Mouse (Mus musculus): ENCODE data around the gene Dst. TPM values are rescaled to one million over a fixed set of nuclear protein-coding genes. Genes with fewer than 3 reads are reported as not detected.

Dst gene
- polyA plus RNA-seq, 2 experiments, result 4.3 to 5.0 TPM

DNA sequence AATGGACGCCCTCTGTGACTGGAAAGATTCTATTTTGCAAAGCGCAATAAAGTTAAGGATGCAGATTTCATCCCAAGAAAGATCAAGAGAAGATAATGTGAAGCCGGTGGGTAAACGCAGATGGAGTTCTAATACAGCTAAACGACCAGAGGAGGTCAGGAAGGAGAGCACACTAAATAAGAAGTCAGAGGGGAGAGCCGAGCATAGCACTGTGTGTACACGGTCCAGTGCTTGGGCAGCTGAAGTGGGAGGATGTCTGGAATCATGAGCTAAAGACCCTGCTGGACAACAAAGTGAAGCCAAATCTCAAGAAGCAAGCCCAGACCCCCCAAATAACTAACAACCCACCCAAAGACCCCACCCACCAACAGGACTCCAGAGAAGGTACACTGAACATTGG lies 14.9 kb downstream of the Dst start:
- no peaks in the 10 kb centered on the region for H3K27me3 ChIP-seq (ENCODE audit: control insufficient read depth, insufficient read depth, low read length)
- TF ChIP-seq EP300 (IDR thresholded peaks at IDR 0.05; ENCODE audit: low read depth), result no peak
- TF ChIP-seq CTCF (IDR thresholded peaks at IDR 0.05; ENCODE audit: low read depth), result no peak
- no peaks in the 10 kb centered on the region for H3K9me3 ChIP-seq (ENCODE audit: control insufficient read depth, low read length)
- WGBS (ENCODE audit: insufficient replicate concordance), result 58% methylated on average over 7 of the region's 7 CpGs
- DNase-seq (ENCODE audit: low read depth in 3 of 3, low spot score in 3 of 3) (no peak), ATAC-seq (ENCODE audit: insufficient read depth) (no peak)
- no peak overlapping the region for H3K4me3 ChIP-seq (ENCODE audit: insufficient read depth in 1 of 2, low read depth in 2 of 2, low read length in 2 of 2)
- H3K27ac ChIP-seq, result no peak overlapping the region
- peaks cover 0 to 2% of the 10 kb centered on the region in 2 experiments; a peak in 1 of 4 replicates for H3K4me1 ChIP-seq (replicated peaks; ENCODE audit: control insufficient read depth in 2 of 2, insufficient read depth in 2 of 2, low read length in 1 of 2)
- H3K36me3 ChIP-seq (replicated peaks; ENCODE audit: control insufficient read depth, insufficient read depth, low read depth), result no peaks in the 10 kb centered on the region
- H3K9ac ChIP-seq (replicated peaks), result no peak overlapping the region
- no peak overlapping the region for H3K4me2 ChIP-seq (ENCODE audit: low read depth)

DNA sequence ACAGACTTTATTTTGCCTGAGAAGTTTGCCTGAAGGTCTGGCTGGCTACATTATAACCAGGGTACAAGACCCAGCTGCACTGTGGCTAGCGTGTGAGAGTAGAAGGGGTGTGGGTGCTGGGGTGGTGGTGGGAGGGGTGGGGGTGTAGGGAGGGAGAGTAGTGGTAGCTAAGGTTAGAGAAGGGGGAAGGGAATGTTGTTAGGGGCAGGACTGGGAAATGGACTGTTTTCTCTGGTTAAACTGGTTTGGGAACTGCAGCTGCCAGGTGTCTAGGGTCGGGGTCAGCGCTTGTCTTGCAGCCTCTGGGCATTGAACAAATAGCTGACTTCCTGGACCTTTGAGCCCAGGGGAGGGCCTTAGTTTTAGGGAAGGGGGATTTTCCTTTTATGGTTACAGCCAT lies 17.3 kb downstream of the Dst start:
- H3K9ac ChIP-seq (replicated peaks), result no peak overlapping the region
- H3K36me3 ChIP-seq (replicated peaks; ENCODE audit: control insufficient read depth, insufficient read depth, low read depth), result no peaks in the 10 kb centered on the region
- peaks cover 0 to 2% of the 10 kb centered on the region in 2 experiments; a peak in 1 of 4 replicates for H3K4me1 ChIP-seq (replicated peaks; ENCODE audit: control insufficient read depth in 2 of 2, insufficient read depth in 2 of 2, low read length in 1 of 2)
- H3K27me3 ChIP-seq (ENCODE audit: control insufficient read depth, insufficient read depth, low read length), result no peaks in the 10 kb centered on the region
- no peak for TF ChIP-seq CTCF (IDR thresholded peaks at IDR 0.05; ENCODE audit: low read depth)
- TF ChIP-seq EP300 (IDR thresholded peaks at IDR 0.05; ENCODE audit: low read depth), result no peak
- no peak overlapping the region for H3K4me2 ChIP-seq (ENCODE audit: low read depth)
- peak; percentile 75 for ATAC-seq (ENCODE audit: insufficient read depth)
- DNase-seq (ENCODE audit: low read depth in 3 of 3, low spot score in 3 of 3), result no peak
- no peak overlapping the region for H3K4me3 ChIP-seq (ENCODE audit: insufficient read depth in 1 of 2, low read depth in 2 of 2, low read length in 2 of 2)
- WGBS (ENCODE audit: insufficient replicate concordance), result 53% methylated on average over 3 of the region's 3 CpGs
- no peak overlapping the region for H3K27ac ChIP-seq
- no peaks in the 10 kb centered on the region for H3K9me3 ChIP-seq (ENCODE audit: control insufficient read depth, low read length)

DNA sequence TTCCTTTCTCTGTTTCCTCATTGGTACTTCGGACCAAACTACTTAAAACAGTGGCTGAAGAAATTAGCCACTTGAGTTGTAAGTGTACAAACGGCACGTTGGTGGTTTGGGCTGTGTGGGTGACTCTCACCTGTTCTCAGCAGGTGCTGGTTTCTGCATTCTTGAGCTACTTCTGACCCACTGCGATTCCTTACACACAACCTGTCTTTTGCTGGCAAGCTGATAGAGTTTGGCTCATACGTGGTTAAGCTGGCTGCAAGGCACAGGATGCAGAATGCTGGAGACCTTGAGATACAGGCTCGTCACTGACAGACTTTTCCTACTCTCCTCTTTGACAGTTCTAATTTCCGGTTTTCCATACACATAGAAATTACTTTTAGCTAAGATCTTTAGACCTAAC lies 19.4 kb downstream of the Dst start:
- Histone ChIP-seq H3K4me3 (ENCODE audit: insufficient read depth in 1 of 2, low read depth in 2 of 2, low read length in 2 of 2) (no peak overlapping the region), H3K9ac (replicated peaks) (no peak overlapping the region), H3K27me3 (ENCODE audit: control insufficient read depth, insufficient read depth, low read length) (no peaks in the 10 kb centered on the region), H3K4me1 (replicated peaks; ENCODE audit: control insufficient read depth in 2 of 2, insufficient read depth in 2 of 2, low read length in 1 of 2) (peaks cover 0 to 2% of the 10 kb centered on the region in 2 experiments; a peak in 1 of 4 replicates), H3K9me3 (ENCODE audit: control insufficient read depth, low read length) (no peaks in the 10 kb centered on the region), H3K4me2 (ENCODE audit: low read depth) (no peak overlapping the region), H3K36me3 (replicated peaks; ENCODE audit: control insufficient read depth, insufficient read depth, low read depth) (no peaks in the 10 kb centered on the region), H3K27ac (no peak overlapping the region)
- DNase-seq (ENCODE audit: low read depth in 3 of 3, low spot score in 3 of 3) (no peak), ATAC-seq (ENCODE audit: insufficient read depth) (no peak)
- TF ChIP-seq CTCF (IDR thresholded peaks at IDR 0.05; ENCODE audit: low read depth), result no peak
- 69% methylated on average over 7 of the region's 7 CpGs for WGBS (ENCODE audit: insufficient replicate concordance)

DNA sequence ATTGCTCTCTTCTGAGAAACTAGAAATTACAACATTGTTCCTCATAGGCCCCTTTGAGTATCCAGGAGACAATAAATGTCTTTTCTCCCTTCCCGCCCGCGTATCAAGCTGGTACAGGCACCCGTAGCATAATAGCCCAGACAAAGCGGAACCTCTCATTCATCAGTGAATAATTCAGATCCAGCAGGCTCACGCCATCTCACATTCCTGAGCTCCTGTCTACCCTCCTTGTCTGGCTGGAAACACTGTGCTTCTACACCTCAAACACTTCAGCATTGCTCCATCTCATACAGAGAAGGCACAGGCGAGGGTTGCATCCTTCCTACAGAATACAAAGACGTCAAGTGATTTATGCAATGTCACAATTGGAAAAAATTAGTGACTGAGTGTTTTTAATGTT lies 23.8 kb downstream of the Dst start:
- no peaks in the 10 kb centered on the region for H3K27me3 ChIP-seq (ENCODE audit: control insufficient read depth, insufficient read depth, low read length)
- H3K36me3 ChIP-seq (replicated peaks; ENCODE audit: control insufficient read depth, insufficient read depth, low read depth), result no peaks in the 10 kb centered on the region
- peaks cover 0 to 2% of the 10 kb centered on the region in 2 experiments; a peak in 1 of 4 replicates for H3K4me1 ChIP-seq (replicated peaks; ENCODE audit: control insufficient read depth in 2 of 2, insufficient read depth in 2 of 2, low read length in 1 of 2)
- no peak for TF ChIP-seq EP300 (IDR thresholded peaks at IDR 0.05; ENCODE audit: low read depth)
- no peak for TF ChIP-seq CTCF (IDR thresholded peaks at IDR 0.05; ENCODE audit: low read depth)
- no peak overlapping the region for H3K9ac ChIP-seq (replicated peaks)
- 69% methylated on average over 8 of the region's 8 CpGs for WGBS (ENCODE audit: insufficient replicate concordance)
- ATAC-seq (ENCODE audit: insufficient read depth) (no peak), DNase-seq (ENCODE audit: low read depth in 3 of 3, low spot score in 3 of 3) (no peak)
- H3K9me3 ChIP-seq (ENCODE audit: control insufficient read depth, low read length), result no peaks in the 10 kb centered on the region
- no peak overlapping the region for H3K4me3 ChIP-seq (ENCODE audit: insufficient read depth in 1 of 2, low read depth in 2 of 2, low read length in 2 of 2)
- H3K4me2 ChIP-seq (ENCODE audit: low read depth), result no peak overlapping the region
- H3K27ac ChIP-seq, result no peak overlapping the region

DNA sequence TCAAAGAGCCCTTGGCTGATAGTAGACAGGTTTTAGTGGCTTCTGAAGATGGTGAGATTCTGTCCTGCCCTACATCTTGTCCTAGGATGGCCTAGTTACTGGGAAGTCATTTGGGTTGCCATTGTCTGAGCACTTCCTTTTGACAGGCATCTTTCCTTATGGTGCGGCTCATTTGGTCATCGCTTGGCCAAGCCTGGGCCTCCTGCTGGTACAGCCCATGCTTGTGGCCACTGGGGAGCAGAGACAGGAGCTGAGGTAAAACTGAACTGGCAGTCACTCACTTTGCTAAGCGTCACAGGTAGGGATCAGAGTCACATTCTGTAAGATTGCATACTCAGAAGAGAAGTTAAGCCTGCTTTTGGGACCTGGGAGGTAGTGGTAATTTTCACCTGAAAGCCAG lies 24.2 kb downstream of the Dst start:
- H3K4me1 ChIP-seq (replicated peaks; ENCODE audit: control insufficient read depth in 2 of 2, insufficient read depth in 2 of 2, low read length in 1 of 2), result peaks cover 0 to under 1% of the 10 kb centered on the region in 2 experiments; a peak in 1 of 4 replicates
- WGBS (ENCODE audit: insufficient replicate concordance), result 68% methylated on average over 3 of the region's 3 CpGs

More for the DNA sequence above, 24.2 kb downstream of the Dst start:
- H3K27me3 ChIP-seq (ENCODE audit: control insufficient read depth, insufficient read depth, low read length), result no peaks in the 10 kb centered on the region
- H3K4me2 ChIP-seq (ENCODE audit: low read depth), result no peak overlapping the region
- H3K27ac ChIP-seq, result no peak overlapping the region
- DNase-seq (ENCODE audit: low read depth in 3 of 3, low spot score in 3 of 3) (no peak), ATAC-seq (ENCODE audit: insufficient read depth) (no peak)
- H3K9ac ChIP-seq (replicated peaks), result no peak overlapping the region
- no peaks in the 10 kb centered on the region for H3K36me3 ChIP-seq (replicated peaks; ENCODE audit: control insufficient read depth, insufficient read depth, low read depth)
- no peaks in the 10 kb centered on the region for H3K9me3 ChIP-seq (ENCODE audit: control insufficient read depth, low read length)
- H3K4me3 ChIP-seq (ENCODE audit: insufficient read depth in 1 of 2, low read depth in 2 of 2, low read length in 2 of 2), result no peak overlapping the region
- TF ChIP-seq EP300 (IDR thresholded peaks at IDR 0.05; ENCODE audit: low read depth) (no peak), CTCF (IDR thresholded peaks at IDR 0.05; ENCODE audit: low read depth) (no peak)

All from liver, embryonic 14.5 days (tissue).